Mouse (Mus musculus) layer of hippocampus, postnatal 36 days (tissue): ENCODE data around the gene Mcl1. TPM values are rescaled to one million over a fixed set of nuclear protein-coding genes. Genes with fewer than 3 reads are reported as not detected.

Experiments
- DNase-seq, 2 experiments: peaks; one replicate each; pipeline ENCODE4 v3.0.0; 2022
- total RNA-seq, 2 experiments: library from RNA; stranded (reverse); gene quantifications; 2 replicates each; pipeline ENCODE4 v1.2.3; 2021

Gene Mcl1
- total RNA-seq, 2 experiments from 2014 or later, result 60.8 to 61.3 TPM

GRCm38 (mm10) chr3:95709967-95710366 is 51.4 kb downstream of the Mcl1 start:
- DNase-seq, result no peak

Other genes with a start within 250 kb of the Mcl1 start
- gene Arnt, start 224.4 kb upstream of the Mcl1 start, total RNA-seq, result 10 to 100 TPM; 36.3 to 44.3 TPM
- 1 to 10 TPM; 3.1 to 3.7 TPM for gene Ctsk, start 159.5 kb upstream of the Mcl1 start, total RNA-seq
- gene Ctss, start 132.0 kb upstream of the Mcl1 start, total RNA-seq, result 10 to 100 TPM; 54.5 to 54.7 TPM
- gene Hormad1, start 99.1 kb upstream of the Mcl1 start, total RNA-seq, result not detected
- gene Golph3l, start 69.9 kb upstream of the Mcl1 start, total RNA-seq, result 10 to 100 TPM; 26.3 to 26.4 TPM
- 100 to 1,000 TPM; 310 TPM for gene Ensa, start 33.8 kb upstream of the Mcl1 start, total RNA-seq
- 1 to 10 TPM; 5.0 to 5.1 TPM for gene Adamtsl4, start 29.1 kb downstream of the Mcl1 start, total RNA-seq
- gene Ecm1, start 80.8 kb downstream of the Mcl1 start, total RNA-seq, result 10 to 100 TPM in 1 of 2 experiments, 1 to 10 TPM in 1; 8.4 to 10.5 TPM
- gene Tars2, start 101.4 kb downstream of the Mcl1 start, total RNA-seq, result 10 to 100 TPM; 39.4 to 51.2 TPM
- 10 to 100 TPM; 68.5 to 71.8 TPM for gene Rprd2, start 160.1 kb downstream of the Mcl1 start, total RNA-seq
- 10 to 100 TPM; 29.9 to 38.4 TPM for gene Prpf3, start 197.1 kb downstream of the Mcl1 start, total RNA-seq
- gene Mrps21, start 212.7 kb downstream of the Mcl1 start, total RNA-seq, result 100 to 1,000 TPM; 159 to 165 TPM
- 10 to 100 TPM in 1 of 2 experiments, 1 to 10 TPM in 1; 8.1 to 12.9 TPM for gene Ciart, start 223.5 kb downstream of the Mcl1 start, total RNA-seq
- 1 to 10 TPM; 2.5 to 3.6 TPM for gene BC028528, start 233.2 kb downstream of the Mcl1 start, total RNA-seq
- gene Aph1a, start 235.2 kb downstream of the Mcl1 start, total RNA-seq, result 10 to 100 TPM; 72.2 to 83.3 TPM
- 10 to 100 TPM in 1 of 2 experiments, 1 to 10 TPM in 1; 9.0 to 12.2 TPM for gene Car14, start 245.9 kb downstream of the Mcl1 start, total RNA-seq